Mouse (Mus musculus): Measurements from ENCODE around the gene Fyb.

DNA sequence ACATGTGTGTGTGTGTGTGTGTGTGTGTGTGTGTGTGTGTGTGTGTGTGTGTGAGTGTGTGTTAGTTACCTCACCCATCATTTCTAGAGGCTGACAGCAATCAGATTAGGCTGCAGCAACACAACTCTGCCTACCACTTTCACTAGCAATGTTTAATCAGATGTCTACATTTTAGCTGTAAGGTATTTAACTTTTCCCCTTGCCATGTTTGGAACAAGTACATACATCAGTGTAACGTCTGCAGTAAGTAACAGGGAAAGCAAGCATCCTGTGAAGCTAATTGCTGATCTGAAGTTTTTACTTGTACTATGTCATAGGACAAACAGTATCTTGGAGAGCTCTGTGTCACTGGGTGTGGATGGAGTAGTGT lies 70.6 kb downstream of the Fyb start:
- TF ChIP-seq CTCF (IDR thresholded peaks at IDR 0.05; ENCODE audit: low read depth) (no peak), EP300 (IDR thresholded peaks at IDR 0.05; ENCODE audit: low read depth) (no peak)

Data from liver, embryonic 14.5 days (tissue).